8 mouse cellular contexts compared by ENCODE assay signal in the genomic region with DNA sequence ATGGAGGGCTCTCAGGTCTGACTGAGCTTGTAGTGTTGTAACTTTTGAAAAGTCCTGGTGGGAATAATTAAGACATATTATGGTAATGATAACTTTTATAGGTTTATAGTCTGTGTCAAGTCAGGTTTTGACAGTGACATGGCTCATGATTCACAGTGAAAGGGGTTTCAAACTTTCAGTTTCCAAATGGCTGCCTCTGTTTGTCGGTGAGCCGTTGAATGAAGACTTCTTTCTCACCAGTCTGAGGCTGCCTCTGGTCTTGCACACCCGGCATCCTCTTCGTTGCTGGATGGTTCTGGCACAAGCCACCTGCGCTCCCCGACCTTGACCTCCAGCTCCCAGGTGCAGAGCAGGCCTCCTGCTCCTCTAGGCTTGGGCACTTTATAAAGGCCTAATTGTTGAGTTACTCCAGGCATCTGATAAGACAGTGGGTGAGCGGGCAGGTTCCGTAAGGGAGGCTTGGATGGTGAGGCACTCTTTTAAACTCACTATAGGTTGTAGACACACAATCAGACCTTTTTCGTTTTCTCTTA. TPM values are rescaled to one million over a fixed set of nuclear protein-coding genes. Genes with fewer than 3 reads are reported as not detected.
DNase-seq lines count a peak whose midpoint lies in the region; ATAC-seq and TF ChIP-seq lines count a peak whose summit lies in the region.

No protein-coding gene starts in this region.

- peaks cover 58% of the 10 kb centered on the region for H3K4me1 ChIP-seq in heart, embryonic 10.5 days
- peaks cover 12 to 30% of the 10 kb centered on the region in 2 experiments; a peak in 3 of 4 replicates for H3K4me1 ChIP-seq in ES-E14 (ENCODE audit: control insufficient read depth in 2 of 2, insufficient read depth in 2 of 2, low read length in 2 of 2, poor library complexity in 1 of 2)
- H3K4me1 ChIP-seq in hindbrain, embryonic 11.5 days (replicated peaks; ENCODE audit: control insufficient read depth, insufficient read depth, low read length), result peaks cover 26% of the 10 kb centered on the region
- peaks cover 55% of the 10 kb centered on the region for H3K4me1 ChIP-seq in midbrain, embryonic 12.5 days

- H3K9me3 ChIP-seq in heart, embryonic 10.5 days, result no peaks in the 10 kb centered on the region
- no peaks in the 10 kb centered on the region for H3K9me3 ChIP-seq in ES-E14 (ENCODE audit: control insufficient read depth, insufficient read depth, low read depth, low read length)
- no peaks in the 10 kb centered on the region for H3K9me3 ChIP-seq in hindbrain, embryonic 11.5 days (ENCODE audit: control insufficient read depth, low read length)
- H3K9me3 ChIP-seq in midbrain, embryonic 12.5 days, result no peaks in the 10 kb centered on the region

- no peak for ATAC-seq in hindbrain, embryonic 11.5 days (ENCODE audit: low FRiP score)
- ATAC-seq in midbrain, embryonic 12.5 days (ENCODE audit: low FRiP score, low read depth), result no peak

- no peak overlapping the region for H3K9ac ChIP-seq in ES-E14 (ENCODE audit: insufficient read depth, low read depth, low read length, poor library complexity, severe bottlenecking)
- peak overlapping the region; percentile 93 for H3K9ac ChIP-seq in hindbrain, embryonic 11.5 days (ENCODE audit: low read depth, low read length)
- H3K9ac ChIP-seq in midbrain, embryonic 12.5 days (replicated peaks), result peak overlapping the region; percentile 95

- peak overlapping the region; percentile 73 for H3K4me2 ChIP-seq in hindbrain, embryonic 11.5 days (replicated peaks; ENCODE audit: low read depth, low read length)
- peak overlapping the region; percentile 87 for H3K4me2 ChIP-seq in midbrain, embryonic 12.5 days (replicated peaks)

- H3K27ac ChIP-seq in heart, embryonic 10.5 days, result no peak overlapping the region
- H3K27ac ChIP-seq in ES-E14 (ENCODE audit: insufficient read depth, low read depth, low read length, poor library complexity, severe bottlenecking), result no peak overlapping the region
- H3K27ac ChIP-seq in hindbrain, embryonic 11.5 days (ENCODE audit: low read depth, low read length), result peak overlapping the region; percentile 43; the same call in 1 of the 2 replicates
- H3K27ac ChIP-seq in midbrain, embryonic 12.5 days (replicated peaks), result peak overlapping the region; percentile 26; the same call in 1 of the 2 replicates

- H3K4me3 ChIP-seq in heart, embryonic 10.5 days, result peak overlapping the region; percentile 98
- H3K4me3 ChIP-seq in ES-E14 (ENCODE audit: insufficient read depth in 1 of 2, low read depth in 1 of 2, low read length in 2 of 2, poor library complexity in 1 of 2, severe bottlenecking in 1 of 2), result peak overlapping the region; percentile 5 to 11; a peak in 2 of 4 replicates
- peak overlapping the region; percentile 87 for H3K4me3 ChIP-seq in hindbrain, embryonic 11.5 days (ENCODE audit: low read depth, low read length)
- peak overlapping the region; percentile 95 for H3K4me3 ChIP-seq in midbrain, embryonic 12.5 days

- 77% methylated on average over 9 of the region's 9 CpGs for WGBS in heart, embryonic 10.5 days
- 54% methylated on average over 9 of the region's 9 CpGs for WGBS in hindbrain, embryonic 11.5 days
- WGBS in midbrain, embryonic 12.5 days, result 54% methylated on average over 9 of the region's 9 CpGs

- no peak for DNase-seq in heart, embryonic 10.5 days (ENCODE audit: low spot score)
- DNase-seq in heart, postnatal 14 days, result no peak
- DNase-seq in ES-E14 (ENCODE audit: low read depth, low spot score), result no peak
- no peak for DNase-seq in hindbrain, embryonic 11.5 days (ENCODE audit: low spot score)
- no peak for DNase-seq in left cerebral cortex, adult 9 months (ENCODE audit: low spot score in 2 of 2)
- DNase-seq in right cerebral cortex, adult 18-20 months, result no peak
- no peak for DNase-seq in gastrocnemius, postnatal 4 days (ENCODE audit: low spot score in 2 of 2)

- intact Hi-C loops in heart, postnatal 14 days (cut with DNase I), result loop anchor here (2.0 to 5.0 kb wide), 2 partner anchors 56 to 73 kb away; no protein-coding TSS in a partner anchor

- in situ Hi-C loops in ES-E14 (cut with MboI; ENCODE audit: low sequenced_read_pairs in 2 of 2, unreplicated experiment in 2 of 2), result no loop called here

- H3K36me3 ChIP-seq in heart, embryonic 10.5 days, result no peaks in the 10 kb centered on the region
- H3K36me3 ChIP-seq in ES-E14 (ENCODE audit: control insufficient read depth, insufficient read depth, low read length, poor library complexity, severe bottlenecking), result no peaks in the 10 kb centered on the region; the same call in 1 of the 2 replicates
- H3K36me3 ChIP-seq in hindbrain, embryonic 11.5 days (ENCODE audit: control insufficient read depth, insufficient read depth, low read length), result no peaks in the 10 kb centered on the region
- no peaks in the 10 kb centered on the region for H3K36me3 ChIP-seq in midbrain, embryonic 12.5 days

- peaks cover 26% of the 10 kb centered on the region for H3K27me3 ChIP-seq in heart, embryonic 10.5 days (ENCODE audit: insufficient read depth, poor library complexity, severe bottlenecking)
- no peaks in the 10 kb centered on the region for H3K27me3 ChIP-seq in hindbrain, embryonic 11.5 days (ENCODE audit: control insufficient read depth, insufficient read depth, low read length)
- peaks cover 12% of the 10 kb centered on the region for H3K27me3 ChIP-seq in midbrain, embryonic 12.5 days

TF ChIP-seq in ES-E14, 5 proteins besides CTCF, POLR2A, EP300 and RAD21:
- no peak for TF ChIP-seq ZNF384 (IDR thresholded peaks at IDR 0.05; ENCODE audit: low read depth, low read length)
- TF ChIP-seq HCFC1 (IDR thresholded peaks at IDR 0.05; ENCODE audit: borderline replicate concordance, insufficient read depth, low read length), result no peak
- TF ChIP-seq MAFK (IDR thresholded peaks at IDR 0.05; ENCODE audit: insufficient read depth, low read depth, low read length), result no peak
- no peak for TF ChIP-seq ZC3H11A (IDR thresholded peaks at IDR 0.05; ENCODE audit: borderline replicate concordance, low read depth, low read length)
- TF ChIP-seq CHD2 (IDR thresholded peaks at IDR 0.05; ENCODE audit: low read depth, low read length), result no peak

RNA-seq across cellular contexts. Expression of a gene that starts 2.0 kb away (rescaled TPM):
- 18.2 and 24.1 TPM in 2 replicates for polyA plus RNA-seq in heart, embryonic 10.5 days (2016; fragmentation: Nextera tagmentation; extraction: Ambion mirVana)
- 100 to 1,000 TPM; 323 to 335 TPM for total RNA-seq in heart, postnatal 14 days (2021)
- total RNA-seq in ES-E14 (2012; rRNA removed), result 18.9 and 42.6 TPM in 2 replicates
- 19.8 and 21.2 TPM in 2 replicates for polyA plus RNA-seq in hindbrain, embryonic 11.5 days (2014; fragmentation: Nextera tagmentation; extraction: Ambion mirVana)
- polyA plus RNA-seq in midbrain, embryonic 12.5 days (2016; fragmentation: Nextera tagmentation; extraction: Ambion mirVana), result 38.0 and 42.2 TPM in 2 replicates
- 100 to 1,000 TPM; 193 to 204 TPM for total RNA-seq in gastrocnemius, postnatal 4 days (2021)

RNA-seq across cellular contexts. Expression of a gene that starts 22.3 kb away (rescaled TPM):
- 89.4 and 98.5 TPM in 2 replicates for polyA plus RNA-seq in heart, embryonic 10.5 days (2016; fragmentation: Nextera tagmentation; extraction: Ambion mirVana)
- 1 to 10 TPM in 1 of 2 experiments, under 1 TPM in 1; 0.49 to 1.0 TPM for total RNA-seq in heart, postnatal 14 days (2021)
- total RNA-seq in ES-E14 (2012; rRNA removed), result 25.7 and 31.5 TPM in 2 replicates
- polyA plus RNA-seq in hindbrain, embryonic 11.5 days (2014; fragmentation: Nextera tagmentation; extraction: Ambion mirVana), result 161 and 185 TPM in 2 replicates
- 193 and 218 TPM in 2 replicates for polyA plus RNA-seq in midbrain, embryonic 12.5 days (2016; fragmentation: Nextera tagmentation; extraction: Ambion mirVana)
- total RNA-seq in gastrocnemius, postnatal 4 days (2021), result 1 to 10 TPM; 2.2 to 2.3 TPM

Comparison
In these comparisons a context has a peak if more than half of its experiments do, and no peak if none do; other contexts are left out.
1. H3K27ac ChIP-seq: peak in hindbrain, embryonic 11.5 days (single experiment) and midbrain, embryonic 12.5 days (single experiment); none in heart, embryonic 10.5 days (single experiment) and ES-E14 (single experiment).
2. H3K4me3 ChIP-seq: peak in every context shown above with its lines; median percentile 98 in heart, embryonic 10.5 days; 95 in midbrain, embryonic 12.5 days; 87 in hindbrain, embryonic 11.5 days; 8 in ES-E14.